Mouse (Mus musculus) adrenal gland, postnatal 36 days (tissue): ENCODE data around the gene Ina. TPM values are rescaled to one million over a fixed set of nuclear protein-coding genes. Genes with fewer than 3 reads are reported as not detected.
"Not testable (repeated sequence)": the region's sequence is repeated elsewhere in the genome, so short reads cannot be mapped to it uniquely, and the experiment has no call there.

Experiments
- DNase-seq, 2 experiments: peaks; one replicate each; pipeline ENCODE4 v3.0.0; 2021; ENCODE audit warnings: mixed read lengths in 1 of 2
- total RNA-seq, 2 experiments: library from RNA; stranded (reverse); gene quantifications; 2 replicates each; pipeline ENCODE4 v1.2.3; 2021

The Ina gene
- total RNA-seq, 2 experiments from 2014 or later = 4.0 to 5.9 TPM

DNA sequence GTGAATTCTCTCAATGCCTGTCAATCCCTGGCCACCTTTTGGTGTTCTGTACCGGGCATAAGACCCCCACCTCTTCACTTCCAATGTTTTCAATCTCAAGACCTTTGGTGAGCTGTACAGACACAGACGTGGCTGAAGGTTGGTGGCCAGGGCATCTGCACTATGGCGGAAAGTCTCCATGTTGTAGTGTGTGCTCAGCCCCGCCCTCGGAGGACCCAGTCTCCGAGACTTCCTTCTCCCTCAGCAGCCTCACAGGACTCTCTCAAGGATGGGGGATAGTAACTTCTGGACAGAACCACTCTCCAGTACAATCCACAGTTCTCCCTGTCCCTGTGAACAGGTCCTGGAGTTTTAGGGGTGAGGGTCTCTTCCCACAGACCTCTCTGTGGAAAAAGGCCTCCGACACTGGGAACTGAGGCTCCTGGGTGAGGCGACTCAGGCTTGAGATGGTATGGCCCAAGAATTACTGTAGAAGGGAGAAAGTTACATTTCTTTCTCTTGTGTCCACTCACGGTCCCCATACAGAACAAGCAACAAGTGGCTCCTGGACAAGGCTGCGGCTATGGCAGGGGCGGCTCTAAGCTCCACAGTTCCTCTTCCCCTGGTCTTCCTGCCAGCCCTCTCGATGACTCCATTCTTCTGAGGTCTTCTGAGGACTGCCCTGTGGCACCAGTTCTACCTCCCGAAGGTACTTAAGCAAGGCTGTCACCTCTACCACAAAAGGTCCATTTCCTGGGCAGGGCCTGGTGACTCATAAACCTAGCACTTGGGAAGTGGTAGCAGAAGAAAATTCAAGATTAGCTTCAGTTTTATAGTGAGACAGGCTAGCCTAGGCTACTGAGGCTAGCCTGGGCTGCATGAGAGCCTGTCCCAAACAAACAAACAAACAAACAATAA, 29.5 kb upstream of the Ina start:
- DNase-seq = no peak

- peak in 1 of 2 experiments; percentile 28 for DNase-seq
Measured at GRCm38 (mm10) chr19:46987646-46988045, 26.9 kb upstream of the Ina start.

DNA sequence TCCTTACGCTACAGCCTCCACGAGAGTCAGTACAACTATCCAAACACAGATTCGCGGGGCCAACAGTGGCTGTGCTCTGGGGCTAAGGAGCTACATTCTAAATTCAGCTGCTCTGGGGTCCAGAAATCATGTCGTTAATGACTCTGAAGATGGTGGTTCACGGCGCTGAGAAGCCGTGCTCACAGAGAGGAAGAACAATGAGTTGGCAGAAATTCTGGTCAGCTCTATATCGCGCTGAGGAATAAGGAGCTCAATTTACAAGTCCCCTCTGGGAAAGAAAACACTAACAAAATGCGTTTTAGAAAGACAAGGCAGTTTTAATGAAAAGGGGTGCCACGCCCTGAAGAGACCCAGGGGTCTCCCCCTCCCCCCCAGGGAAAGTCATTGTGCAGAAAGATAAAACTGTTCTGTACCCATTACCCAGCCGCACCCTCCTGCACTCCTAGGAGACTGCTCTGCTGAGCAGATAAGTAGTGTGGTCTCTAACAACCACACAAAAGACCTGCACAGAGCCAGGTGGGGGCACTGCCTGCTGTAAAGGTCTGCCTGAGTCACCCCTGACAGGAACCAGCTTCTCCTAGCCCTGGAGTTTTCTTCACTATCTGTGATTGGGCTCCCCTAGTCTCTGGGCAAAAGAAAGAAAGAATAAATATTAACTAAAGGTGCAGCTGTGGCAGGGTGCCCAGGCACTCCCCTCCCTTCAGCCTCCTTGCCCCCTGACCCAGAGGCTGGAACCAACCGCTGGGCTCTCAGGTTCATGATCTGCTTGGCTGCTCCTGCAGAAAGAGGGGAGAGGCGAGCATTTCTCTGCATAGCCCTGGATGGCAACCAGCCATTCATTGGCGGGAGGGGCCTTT, 26.0 kb upstream of the Ina start:
- DNase-seq = peak in 1 of 2 experiments; percentile 26

DNA sequence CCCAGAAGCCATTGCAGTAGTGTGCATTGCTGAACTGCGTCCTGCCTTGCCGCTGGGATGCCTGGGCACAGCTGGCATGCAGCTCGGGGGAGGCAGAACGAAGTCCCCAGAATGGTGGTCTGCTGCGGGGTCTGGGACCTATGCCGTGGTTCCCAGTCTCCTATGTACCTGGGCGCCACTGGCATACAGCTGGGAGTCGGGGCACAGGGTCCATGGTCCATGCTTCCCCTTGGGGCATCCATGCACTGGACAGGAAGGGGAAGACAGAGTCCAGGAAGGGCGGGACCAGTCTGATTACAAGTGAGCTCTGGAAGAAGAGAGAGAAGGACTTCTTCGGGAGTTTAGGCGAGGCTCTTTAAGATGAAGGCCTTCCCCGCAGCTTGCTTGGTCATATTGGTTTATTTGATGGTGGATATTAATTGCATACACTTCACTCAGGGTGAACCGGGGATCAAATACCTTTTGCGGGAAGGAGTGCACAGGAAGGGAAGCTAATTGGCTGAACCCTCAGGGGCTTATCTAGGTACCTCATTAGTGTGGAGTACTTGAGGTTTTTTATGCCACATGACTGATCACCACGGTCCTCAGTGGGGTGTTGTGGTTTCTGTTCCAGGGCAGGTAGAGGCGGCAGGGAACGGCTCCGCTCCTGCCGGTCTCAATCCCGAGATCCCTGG, 24.9 kb upstream of the Ina start:
- DNase-seq = no peak

DNA sequence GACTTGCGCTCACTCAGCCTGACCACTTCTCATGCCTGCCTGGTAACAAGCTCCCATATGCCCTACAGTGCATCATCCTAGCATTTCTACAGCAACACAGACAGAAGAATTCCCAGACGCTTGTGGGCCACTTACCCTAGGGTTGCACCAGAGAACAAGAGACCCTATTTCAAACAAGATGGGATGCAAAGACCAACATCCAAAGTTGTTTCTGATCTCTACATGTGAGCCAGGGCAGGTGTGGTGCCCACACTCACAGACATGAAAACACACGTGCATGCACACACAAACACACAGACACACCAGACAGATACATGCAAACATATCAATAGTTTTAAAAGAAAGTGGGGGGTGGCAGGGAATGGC, 24.4 kb upstream of the Ina start:
- no peak for DNase-seq

GRCm38 (mm10) chr19:46990625-46991024, 23.9 kb upstream of the Ina start:
- not testable (repeated sequence) for DNase-seq

DNA sequence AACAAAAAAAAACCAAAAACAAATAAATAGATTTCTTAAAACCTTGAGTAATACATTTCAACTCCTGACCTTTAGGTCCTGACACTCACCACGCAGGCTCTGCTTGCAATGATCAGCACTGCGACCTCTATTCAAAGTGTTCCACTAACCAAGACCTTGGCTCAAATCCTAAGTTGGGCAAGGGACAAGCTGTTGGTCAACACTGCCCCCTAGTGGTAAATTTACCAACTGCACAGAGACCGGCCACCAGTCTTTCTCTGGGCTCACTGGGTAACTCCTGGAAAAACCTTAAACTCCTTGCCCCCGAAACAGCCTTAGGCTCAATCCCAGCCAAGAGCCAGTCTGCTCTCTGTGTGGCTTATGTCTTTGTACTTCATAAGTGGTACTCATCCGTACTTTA, 23.4 kb upstream of the Ina start:
- peak; percentile 85 to 89 for DNase-seq

DNA sequence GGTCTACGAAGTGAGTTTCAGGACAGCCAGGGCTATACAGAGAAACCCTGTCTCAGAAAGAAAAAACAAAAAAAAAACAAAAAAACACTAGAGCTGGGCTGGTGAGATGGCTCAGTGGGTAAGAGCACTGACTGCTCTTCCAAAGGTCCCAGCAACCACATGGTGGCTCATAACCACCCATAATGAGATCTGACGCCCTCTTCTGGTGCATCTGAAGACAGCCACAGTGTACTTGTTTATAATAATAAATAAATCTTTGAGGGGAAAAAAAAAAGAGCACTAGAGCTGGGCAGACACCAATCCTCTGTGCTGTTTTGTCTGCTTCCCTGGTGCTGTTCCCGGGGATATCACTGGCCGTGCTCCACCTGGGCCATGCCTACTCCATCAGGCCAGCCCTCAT, 22.2 kb upstream of the Ina start:
- DNase-seq = not testable (repeated sequence)

- DNase-seq = no peak
Measured at GRCm38 (mm10) chr19:46996095-46996494, 18.4 kb upstream of the Ina start.

GRCm38 (mm10) chr19:46998168-46998870, 16.2 kb upstream of the Ina start:
- no peak for DNase-seq

- DNase-seq = no peak
Measured at GRCm38 (mm10) chr19:46998953-46999352, 15.5 kb upstream of the Ina start.

GRCm38 (mm10) chr19:46999753-47000152, 14.7 kb upstream of the Ina start:
- no peak for DNase-seq

DNA sequence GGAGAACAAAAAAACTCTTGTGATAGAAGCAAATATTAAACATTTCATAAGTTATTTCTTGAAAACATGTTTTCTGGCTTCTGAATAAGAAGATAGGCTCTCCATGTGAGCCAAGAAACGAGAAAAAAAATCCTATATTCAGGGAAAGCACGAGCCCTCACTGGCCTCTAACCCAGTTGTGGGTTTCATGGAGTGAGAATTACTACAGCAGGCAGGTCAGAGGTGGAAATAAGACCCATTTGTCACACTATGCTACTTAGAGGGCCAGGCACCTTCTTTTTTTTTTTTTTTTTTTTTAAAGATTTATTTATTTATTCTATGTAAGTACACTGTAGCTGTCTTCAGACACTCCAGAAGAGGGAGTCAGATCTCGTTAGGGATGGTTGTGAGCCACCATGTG, 14.1 kb upstream of the Ina start:
- DNase-seq = not testable (repeated sequence)

GRCm38 (mm10) chr19:47003742-47004511, 10.6 kb upstream of the Ina start:
- no peak for DNase-seq

DNA sequence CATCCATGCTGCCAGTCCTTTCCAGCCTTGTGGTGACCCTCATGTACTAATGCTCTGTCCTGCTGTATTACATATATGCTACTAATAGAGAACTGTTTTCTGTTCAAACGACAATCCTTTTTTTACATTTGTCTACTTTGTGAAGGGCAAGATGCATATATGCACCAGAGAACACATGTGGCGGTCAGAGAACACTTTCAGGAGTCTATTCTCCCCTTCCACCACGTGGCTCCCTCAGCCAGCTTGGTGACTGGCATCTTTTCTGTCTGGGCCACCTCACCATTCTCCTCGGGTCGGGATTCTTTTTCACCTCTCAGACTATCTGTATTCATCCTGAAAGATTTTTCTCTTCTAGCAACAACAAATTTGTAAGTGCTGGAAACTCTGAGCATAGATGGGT, 8.6 kb upstream of the Ina start:
- DNase-seq = no peak

DNA sequence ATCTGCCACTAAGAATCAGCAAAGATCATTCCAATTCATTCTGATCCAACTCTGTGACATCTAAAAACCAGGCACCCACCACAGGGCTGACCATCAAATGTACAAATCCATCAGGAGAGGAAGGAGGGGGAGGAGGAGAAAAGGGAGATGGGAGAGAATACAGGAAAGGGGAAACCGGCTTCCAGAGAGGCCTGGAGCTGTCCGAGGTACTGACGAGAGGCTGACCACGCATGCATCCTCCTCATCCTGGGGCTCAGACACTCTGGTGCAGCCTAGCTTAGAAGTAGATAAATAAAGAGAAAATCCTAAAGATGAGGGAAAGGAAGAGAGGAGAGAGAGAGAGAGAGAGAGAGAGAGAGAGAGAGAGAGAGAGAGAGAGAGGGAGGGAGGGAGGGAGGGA, 8.2 kb upstream of the Ina start:
- DNase-seq = peak; percentile 79 to 81

GRCm38 (mm10) chr19:47009420-47009819, 5.1 kb upstream of the Ina start:
- DNase-seq = no peak

DNA sequence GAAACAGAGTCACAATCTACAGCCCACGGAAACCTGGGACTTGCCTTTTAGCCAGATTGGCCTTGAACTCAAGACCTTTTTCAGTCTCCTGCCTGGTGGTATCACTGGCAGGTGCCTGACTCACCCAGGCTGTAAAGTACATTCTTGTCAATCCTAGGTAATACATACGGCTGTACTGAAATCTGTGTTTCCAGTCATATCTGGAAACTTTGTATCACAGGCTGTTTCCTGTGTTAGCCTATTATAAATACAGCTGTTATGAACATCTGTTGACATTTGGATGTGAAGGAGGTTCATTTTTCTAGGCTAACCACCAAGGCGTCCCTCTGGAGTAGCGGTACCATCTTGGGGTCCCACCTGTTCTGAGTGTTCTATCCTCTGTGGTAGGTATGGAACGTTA, 4.6 kb upstream of the Ina start:
- no peak for DNase-seq

GRCm38 (mm10) chr19:47012521-47013130, 1.9 kb upstream of the Ina start:
- DNase-seq = no peak

DNA sequence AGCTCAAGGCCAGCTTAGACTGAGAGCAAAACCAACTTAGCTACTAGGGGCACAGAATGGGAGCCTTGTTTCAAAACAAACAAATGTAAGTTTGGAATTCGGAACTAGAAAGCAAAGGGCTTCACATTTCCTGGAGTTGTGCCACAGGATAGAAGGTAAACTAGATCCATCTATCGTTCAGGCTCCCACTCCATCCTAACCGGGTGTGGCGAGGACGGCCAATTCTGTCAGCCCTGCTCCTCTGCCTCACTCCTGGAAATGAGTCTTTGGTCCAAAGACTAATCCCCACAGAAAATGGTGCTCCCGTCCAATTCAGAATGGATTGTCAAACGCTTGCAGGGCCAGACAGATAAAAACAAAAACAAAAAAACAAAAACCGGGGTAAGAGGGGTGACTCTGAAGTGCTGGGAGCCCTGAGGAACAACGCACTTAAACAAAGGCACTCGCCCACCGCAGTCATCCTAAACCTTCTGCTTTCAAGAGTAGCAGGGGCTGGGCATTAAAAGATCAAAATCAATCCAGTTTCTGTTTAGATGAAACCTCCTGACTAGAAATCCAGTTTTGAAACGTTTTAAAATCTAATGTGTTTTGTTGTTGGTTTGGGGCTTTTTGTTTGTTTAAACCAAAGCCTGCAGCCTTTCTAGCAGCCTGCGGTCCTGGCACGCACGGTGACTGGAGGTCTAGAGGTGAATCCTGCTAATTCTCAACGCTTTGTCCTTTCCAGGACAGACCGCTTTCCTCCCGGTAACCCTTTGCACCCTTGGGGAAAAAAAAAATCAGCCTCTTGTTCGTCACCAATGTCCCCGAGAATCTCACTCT, 949 bp upstream of the Ina start:
- no peak for DNase-seq
